Mouse (Mus musculus): ENCODE data around the gene Clk3. TPM values are rescaled to one million over a fixed set of nuclear protein-coding genes. Genes with fewer than 3 reads are reported as not detected.

Gene Clk3
- total and polyA plus RNA-seq, 2 experiments from 2014 or later: 27.5 to 31.9 TPM

GRCm38 (mm10) chr9:57708720-57709274, 56.9 kb downstream of the Clk3 start:
- Histone ChIP-seq H3K4me2 (ENCODE audit: low read depth, low read length) (peak overlapping the region; percentile 90), H3K27ac (ENCODE audit: low read depth) (peak overlapping the region; percentile 91), H3K4me3 (ENCODE audit: low read depth, low read length) (peak overlapping the region; percentile 85), H3K27me3 (ENCODE audit: control insufficient read depth, insufficient read depth, low read length) (no peaks in the 10 kb centered on the region), H3K4me1 (ENCODE audit: control insufficient read depth, insufficient read depth) (peaks cover 4% of the 10 kb centered on the region), H3K36me3 (replicated peaks; ENCODE audit: control insufficient read depth, insufficient read depth, low read length) (peaks cover 18% of the 10 kb centered on the region; the same call in 1 of the 2 replicates), H3K9ac (replicated peaks; ENCODE audit: low read depth, low read length) (peak overlapping the region; percentile 96), H3K9me3 (replicated peaks; ENCODE audit: control insufficient read depth, low read length) (peaks cover 4% of the 10 kb centered on the region; the same call in 1 of the 2 replicates)
- 2% methylated on average over 37 of the region's 39 CpGs for WGBS
- peak; percentile 63 for ATAC-seq (ENCODE audit: insufficient read depth, low read depth)
- TF ChIP-seq EP300 (IDR thresholded peaks at IDR 0.05; ENCODE audit: low read depth) (no peak), CTCF (IDR thresholded peaks at IDR 0.05; ENCODE audit: low read depth) (no peak)
- peak; percentile 18 for DNase-seq (ENCODE audit: low spot score)

DNA sequence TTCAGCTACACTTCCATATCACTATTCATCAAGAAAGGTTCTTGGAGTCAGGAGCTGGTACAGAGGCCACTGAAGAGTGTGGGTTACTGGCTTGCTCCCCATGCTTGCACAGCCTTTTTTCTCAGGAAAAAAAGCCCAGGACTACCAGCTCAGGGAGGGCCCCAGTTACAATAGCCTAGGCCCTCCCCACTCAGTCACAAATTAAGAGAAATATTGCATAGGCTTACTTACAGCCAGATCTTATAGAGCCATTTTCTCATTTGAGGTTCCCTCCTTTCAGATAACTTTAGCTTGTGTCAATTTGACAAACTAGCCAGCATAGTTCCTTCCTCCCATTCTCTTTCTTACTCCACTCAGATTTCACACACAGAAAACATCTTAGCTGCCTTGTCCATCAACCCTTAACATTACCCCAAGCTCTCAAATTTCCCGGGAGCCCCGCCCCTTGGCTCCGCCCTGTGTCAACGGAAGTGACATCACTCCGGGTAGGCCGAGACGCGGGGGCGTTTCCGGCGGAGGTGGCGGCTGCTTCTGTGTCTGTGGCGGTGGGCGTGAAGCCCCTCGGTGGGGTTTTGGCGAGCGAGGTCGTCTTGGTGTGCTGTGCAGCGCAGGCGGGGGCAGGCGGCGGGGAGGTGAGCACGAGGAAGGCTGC, 57.5 kb downstream of the Clk3 start, which contains the start of gene Edc3:
Gene Edc3 (plus strand): TSS at position 473 of the 652 bp plus-strand sequence.
- peak; percentile 95 for ATAC-seq (ENCODE audit: insufficient read depth, low read depth)

DNA sequence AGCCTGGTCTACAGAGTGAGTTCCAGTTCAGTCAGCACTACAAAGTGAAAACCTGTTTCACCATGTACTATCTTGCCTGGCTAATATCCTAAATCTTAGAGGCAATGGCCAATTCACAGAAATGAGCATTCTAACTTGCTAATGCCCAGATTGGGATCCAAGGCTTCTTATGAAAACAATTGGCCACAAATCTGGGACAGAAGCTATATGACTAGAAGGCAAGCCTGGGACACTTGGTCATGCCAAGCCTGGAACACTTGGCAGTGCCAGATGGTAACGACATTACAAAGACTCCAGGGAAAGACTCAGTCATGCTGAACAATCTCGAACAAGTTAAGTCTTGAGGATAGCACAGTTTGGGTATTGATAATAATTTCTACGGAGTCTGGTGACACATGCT, 59.2 kb downstream of the Clk3 start:
- H3K9me3 ChIP-seq (replicated peaks; ENCODE audit: control insufficient read depth, low read length): peaks cover 4% of the 10 kb centered on the region; the same call in 1 of the 2 replicates
- ATAC-seq (ENCODE audit: insufficient read depth, low read depth) (no peak), DNase-seq (ENCODE audit: low spot score) (no peak)
- no peak overlapping the region for H3K4me2 ChIP-seq (ENCODE audit: low read depth, low read length)
- H3K27ac ChIP-seq (ENCODE audit: low read depth): no peak overlapping the region
- no peak overlapping the region for H3K4me3 ChIP-seq (ENCODE audit: low read depth, low read length)
- TF ChIP-seq CTCF (IDR thresholded peaks at IDR 0.05; ENCODE audit: low read depth) (no peak), EP300 (IDR thresholded peaks at IDR 0.05; ENCODE audit: low read depth) (no peak)
- no peak overlapping the region for H3K9ac ChIP-seq (replicated peaks; ENCODE audit: low read depth, low read length)
- peaks cover 4% of the 10 kb centered on the region for H3K4me1 ChIP-seq (ENCODE audit: control insufficient read depth, insufficient read depth)
- WGBS: 88% methylated on average over 3 of the region's 3 CpGs
- H3K27me3 ChIP-seq (ENCODE audit: control insufficient read depth, insufficient read depth, low read length): no peaks in the 10 kb centered on the region
- no peaks in the 10 kb centered on the region for H3K36me3 ChIP-seq (replicated peaks; ENCODE audit: control insufficient read depth, insufficient read depth, low read length)

More for the DNA sequence above, 57.5 kb downstream of the Clk3 start, which contains the start of gene Edc3:
- H3K27me3 ChIP-seq (ENCODE audit: control insufficient read depth, insufficient read depth, low read length): no peaks in the 10 kb centered on the region
- peak within 1 kb of the TSS; percentile 85 for H3K4me3 ChIP-seq (ENCODE audit: low read depth, low read length)
- peak within 1 kb of the TSS; percentile 91 for H3K27ac ChIP-seq (ENCODE audit: low read depth)
- H3K36me3 ChIP-seq (replicated peaks; ENCODE audit: control insufficient read depth, insufficient read depth, low read length): peaks cover 13% of the 10 kb centered on the region; the same call in 1 of the 2 replicates
- peak; percentile 82 for DNase-seq (ENCODE audit: low spot score)
- WGBS: under 1% methylated on average over 22 of the region's 23 CpGs
- TF ChIP-seq CTCF (IDR thresholded peaks at IDR 0.05; ENCODE audit: low read depth): no peak
- TF ChIP-seq EP300 (IDR thresholded peaks at IDR 0.05; ENCODE audit: low read depth): no peak
- peak within 1 kb of the TSS; percentile 96 for H3K9ac ChIP-seq (replicated peaks; ENCODE audit: low read depth, low read length)
- peak within 1 kb of the TSS; percentile 90 for H3K4me2 ChIP-seq (ENCODE audit: low read depth, low read length)
- H3K4me1 ChIP-seq (ENCODE audit: control insufficient read depth, insufficient read depth): peaks cover 4% of the 10 kb centered on the region
- peaks cover 4% of the 10 kb centered on the region; the same call in 1 of the 2 replicates for H3K9me3 ChIP-seq (replicated peaks; ENCODE audit: control insufficient read depth, low read length)

Other genes starting within 250 kb of the Clk3 start
- 1,146 and 1,154 TPM in 2 replicates for gene Cox5a, start 244.6 kb downstream of the Clk3 start, total RNA-seq (2014; rRNA removed; ENCODE audit: low replicate concordance)
- gene Cox5a, start 244.6 kb downstream of the Clk3 start, polyA plus RNA-seq (2015; fragmentation: Nextera tagmentation; extraction: Ambion mirVana): 4,139 and 4,337 TPM in 2 replicates
- gene Fam219b, start 228.3 kb downstream of the Clk3 start, total RNA-seq (2014; rRNA removed; ENCODE audit: low replicate concordance): 4.5 and 9.2 TPM in 2 replicates
- gene Fam219b, start 228.3 kb downstream of the Clk3 start, polyA plus RNA-seq (2015; fragmentation: Nextera tagmentation; extraction: Ambion mirVana): 8.0 and 8.8 TPM in 2 replicates
- gene Mpi, start 213.1 kb downstream of the Clk3 start, total RNA-seq (2014; rRNA removed; ENCODE audit: low replicate concordance): 130 TPM in 2 replicates
- gene Mpi, start 213.1 kb downstream of the Clk3 start, polyA plus RNA-seq (2015; fragmentation: Nextera tagmentation; extraction: Ambion mirVana): 97.7 and 99.1 TPM in 2 replicates
- 42.1 and 91.7 TPM in 2 replicates for gene Scamp2, start 204.9 kb downstream of the Clk3 start, total RNA-seq (2014; rRNA removed; ENCODE audit: low replicate concordance)
- 45.9 and 46.5 TPM in 2 replicates for gene Scamp2, start 204.9 kb downstream of the Clk3 start, polyA plus RNA-seq (2015; fragmentation: Nextera tagmentation; extraction: Ambion mirVana)
- gene Ulk3, start 176.4 kb downstream of the Clk3 start, total RNA-seq (2014; rRNA removed; ENCODE audit: low replicate concordance): 28.1 and 189 TPM in 2 replicates
- gene Ulk3, start 176.4 kb downstream of the Clk3 start, polyA plus RNA-seq (2015; fragmentation: Nextera tagmentation; extraction: Ambion mirVana): 6.6 and 8.0 TPM in 2 replicates
- not detected in 2 replicates for gene Cplx3, start 159.6 kb downstream of the Clk3 start, total RNA-seq (2014; rRNA removed; ENCODE audit: low replicate concordance)
- gene Cplx3, start 159.6 kb downstream of the Clk3 start, polyA plus RNA-seq (2015; fragmentation: Nextera tagmentation; extraction: Ambion mirVana): 0.07 TPM in 1 of 2 replicates, not detected in the other
- 0.15 TPM in 1 of 2 replicates, not detected in the other for gene Lman1l, start 145.1 kb downstream of the Clk3 start, total RNA-seq (2014; rRNA removed; ENCODE audit: low replicate concordance)
- gene Lman1l, start 145.1 kb downstream of the Clk3 start, polyA plus RNA-seq (2015; fragmentation: Nextera tagmentation; extraction: Ambion mirVana): not detected in 2 replicates
- gene Csk, start 112.2 kb downstream of the Clk3 start, total RNA-seq (2014; rRNA removed; ENCODE audit: low replicate concordance): 44.6 and 54.2 TPM in 2 replicates
- gene Csk, start 112.2 kb downstream of the Clk3 start, polyA plus RNA-seq (2015; fragmentation: Nextera tagmentation; extraction: Ambion mirVana): 10.8 and 13.9 TPM in 2 replicates
- gene Cyp1a2, start 82.2 kb downstream of the Clk3 start, total RNA-seq (2014; rRNA removed; ENCODE audit: low replicate concordance): not detected in 2 replicates
- gene Cyp1a2, start 82.2 kb downstream of the Clk3 start, polyA plus RNA-seq (2015; fragmentation: Nextera tagmentation; extraction: Ambion mirVana): not detected in 2 replicates
- gene Cyp1a1, start 77.9 kb downstream of the Clk3 start, total RNA-seq (2014; rRNA removed; ENCODE audit: low replicate concordance): not detected in 2 replicates
- 0.05 TPM in 1 of 2 replicates, not detected in the other for gene Cyp1a1, start 77.9 kb downstream of the Clk3 start, polyA plus RNA-seq (2015; fragmentation: Nextera tagmentation; extraction: Ambion mirVana)
- gene Edc3, start 57.3 kb downstream of the Clk3 start, total RNA-seq (2014; rRNA removed; ENCODE audit: low replicate concordance): 3.7 and 4.8 TPM in 2 replicates
- 9.5 and 10.6 TPM in 2 replicates for gene Edc3, start 57.3 kb downstream of the Clk3 start, polyA plus RNA-seq (2015; fragmentation: Nextera tagmentation; extraction: Ambion mirVana)
- gene Arid3b, start 70.9 kb upstream of the Clk3 start, total RNA-seq (2014; rRNA removed; ENCODE audit: low replicate concordance): 7.3 and 11.1 TPM in 2 replicates
- 4.4 and 5.2 TPM in 2 replicates for gene Arid3b, start 70.9 kb upstream of the Clk3 start, polyA plus RNA-seq (2015; fragmentation: Nextera tagmentation; extraction: Ambion mirVana)
- gene Ubl7, start 145.1 kb upstream of the Clk3 start, total RNA-seq (2014; rRNA removed; ENCODE audit: low replicate concordance): 94.9 and 132 TPM in 2 replicates
- 139 TPM in 2 replicates for gene Ubl7, start 145.1 kb upstream of the Clk3 start, polyA plus RNA-seq (2015; fragmentation: Nextera tagmentation; extraction: Ambion mirVana)
- 12.4 and 16.8 TPM in 2 replicates for gene Sema7a, start 174.3 kb upstream of the Clk3 start, total RNA-seq (2014; rRNA removed; ENCODE audit: low replicate concordance)
- gene Sema7a, start 174.3 kb upstream of the Clk3 start, polyA plus RNA-seq (2015; fragmentation: Nextera tagmentation; extraction: Ambion mirVana): 0.63 and 1.2 TPM in 2 replicates
- 1.1 and 2.3 TPM in 2 replicates for gene Cyp11a1, start 240.6 kb upstream of the Clk3 start, total RNA-seq (2014; rRNA removed; ENCODE audit: low replicate concordance)
- gene Cyp11a1, start 240.6 kb upstream of the Clk3 start, polyA plus RNA-seq (2015; fragmentation: Nextera tagmentation; extraction: Ambion mirVana): 0.90 and 1.3 TPM in 2 replicates

All from heart, postnatal 0 days (tissue).